Mouse (Mus musculus) limb, embryonic 12.5 days (tissue): Measurements from ENCODE around the gene Itga6. TPM values are rescaled to one million over a fixed set of nuclear protein-coding genes. Genes with fewer than 3 reads are reported as not detected.

Experiments
- ATAC-seq: fragments of 200-750 bp; cut with Nextera tagmentation; 2 replicates; pipeline ENCODE4 v1.8.0; 2017; ENCODE audit warnings: low read depth, moderate TSS enrichment; ENCODE audit not compliant: insufficient number of reproducible peaks, insufficient read depth, low FRiP score, low TSS enrichment
- H3K27ac ChIP-seq: fragments of 300-500 bp; sonication (generic); 2 replicates; pipeline ENCODE4 v1.5.1; 2016; ENCODE audit warnings: mild to moderate bottlenecking, moderate library complexity
- H3K27me3 ChIP-seq: fragments of 300-500 bp; sonication (generic); 2 replicates; pipeline ENCODE4 v1.6.1; 2016; ENCODE audit warnings: mild to moderate bottlenecking, moderate library complexity
- H3K36me3 ChIP-seq: fragments of 300-500 bp; sonication (generic); 2 replicates; pipeline ENCODE4 v1.6.1; 2016; ENCODE audit warnings: mild to moderate bottlenecking, moderate library complexity
- H3K4me1 ChIP-seq: fragments of 300-500 bp; sonication (generic); replicated peaks from 2 replicates; pipeline ENCODE4 v1.6.1; 2016
- H3K4me2 ChIP-seq: fragments of 300-500 bp; sonication (generic); 2 replicates; pipeline ENCODE4 v1.6.1; 2016; ENCODE audit warnings: mild to moderate bottlenecking, moderate library complexity
- H3K4me3 ChIP-seq: fragments of 300-500 bp; sonication (generic); replicated peaks from 2 replicates; pipeline ENCODE4 v1.5.1; 2016; ENCODE audit warnings: mild to moderate bottlenecking
- H3K9ac ChIP-seq: fragments of 300-500 bp; sonication (generic); replicated peaks from 2 replicates; pipeline ENCODE4 v1.6.1; 2016; ENCODE audit warnings: mild to moderate bottlenecking, moderate library complexity
- H3K9me3 ChIP-seq: fragments of 300-500 bp; sonication (generic); 2 replicates; pipeline ENCODE4 v1.6.1; 2016; ENCODE audit warnings: mild to moderate bottlenecking, moderate library complexity
- WGBS: fragments of 180-500 bp; shearing (Covaris S2); methylation state at CpG from one replicate; pipeline ENCODE4 v1.1.7; 2016; 5-methylcytosine and 5-hydroxymethylcytosine counted together
- polyA plus RNA-seq: library from polyadenylated mRNA; unstranded; fragments of >200 nt; fragmentation: Nextera tagmentation; extraction: Ambion mirVana; gene quantifications from 2 replicates; pipeline ENCODE4 v1.2.1, GENCODE M21; 2016

Gene Itga6
- polyA plus RNA-seq, 1 experiment from 2014 or later, result 30.0 TPM

DNA sequence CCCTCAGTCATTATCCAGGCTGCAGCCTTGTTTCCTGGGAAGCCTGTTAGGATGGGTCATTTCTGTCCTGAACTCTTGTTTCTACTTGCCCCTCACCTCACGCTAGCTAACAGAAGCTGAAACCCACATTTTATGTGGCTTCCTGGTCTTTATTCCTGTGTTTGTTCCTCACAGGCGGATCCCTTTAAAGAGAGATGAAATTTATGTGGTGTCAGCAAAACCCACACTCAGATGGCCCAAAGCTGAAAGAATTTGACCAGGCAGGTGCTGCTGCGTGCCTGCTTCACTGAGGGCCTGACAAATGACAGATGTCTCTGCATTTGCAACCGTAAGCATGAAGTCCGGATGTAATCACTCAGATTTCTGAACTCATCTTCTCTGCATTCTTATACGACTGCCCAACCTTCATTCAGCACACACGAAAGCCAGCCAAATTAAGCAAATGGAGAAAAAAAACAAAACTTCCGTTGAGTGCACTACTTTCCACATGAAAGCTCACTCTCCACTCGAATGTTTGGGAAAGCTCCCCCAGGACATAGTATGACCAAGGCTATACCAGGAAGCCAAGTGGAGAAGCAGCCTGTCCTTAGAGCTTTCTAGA lies 10.5 kb upstream of the Itga6 start:
- H3K27me3 ChIP-seq, result no peaks in the 10 kb centered on the region
- H3K27ac ChIP-seq, result no peak overlapping the region
- H3K9me3 ChIP-seq, result no peaks in the 10 kb centered on the region; the same call in 1 of the 2 replicates
- peaks cover 35% of the 10 kb centered on the region for H3K4me1 ChIP-seq
- H3K36me3 ChIP-seq, result no peaks in the 10 kb centered on the region
- WGBS, result 45% methylated on average over 9 of the region's 9 CpGs
- H3K4me2 ChIP-seq, result no peak overlapping the region
- H3K4me3 ChIP-seq, result no peak overlapping the region
- no peak overlapping the region for H3K9ac ChIP-seq
- ATAC-seq, result no peak

DNA sequence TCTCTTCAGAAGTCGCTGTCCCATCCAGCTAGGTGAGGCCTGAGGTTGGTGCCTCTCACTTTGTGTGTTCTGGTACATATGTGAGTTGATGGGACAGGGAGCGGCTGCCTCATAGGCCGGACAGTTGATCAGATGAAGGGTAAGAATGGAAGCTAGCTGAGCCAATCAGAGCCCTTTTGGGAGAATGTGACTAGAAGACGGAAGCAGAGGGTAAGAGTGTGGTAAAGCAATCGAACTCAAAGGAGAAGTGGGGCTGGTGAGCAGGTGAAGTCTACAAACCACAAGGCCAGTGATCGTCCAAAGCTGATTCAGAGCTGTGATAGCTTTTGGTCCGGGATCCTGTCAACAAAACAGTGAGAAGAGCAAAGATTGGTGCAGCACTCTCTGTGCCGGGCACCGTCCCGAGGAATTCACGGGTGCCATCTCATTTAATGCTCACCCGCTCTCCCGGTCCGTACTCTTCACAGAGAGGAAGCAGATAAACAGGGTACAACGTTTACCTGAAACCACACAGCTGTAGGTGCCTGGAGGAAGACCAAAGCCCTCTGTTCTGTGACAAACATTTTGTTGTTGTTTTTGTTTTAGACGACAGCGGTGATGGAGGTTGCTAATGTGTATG lies 9.8 kb upstream of the Itga6 start:
- Histone ChIP-seq H3K9ac (no peak overlapping the region), H3K9me3 (no peaks in the 10 kb centered on the region; the same call in 1 of the 2 replicates), H3K4me3 (no peak overlapping the region), H3K27me3 (no peaks in the 10 kb centered on the region), H3K4me1 (peaks cover 36% of the 10 kb centered on the region), H3K27ac (no peak overlapping the region), H3K36me3 (no peaks in the 10 kb centered on the region), H3K4me2 (no peak overlapping the region)
- WGBS, result 92% methylated on average over 17 of the region's 17 CpGs
- no peak for ATAC-seq

DNA sequence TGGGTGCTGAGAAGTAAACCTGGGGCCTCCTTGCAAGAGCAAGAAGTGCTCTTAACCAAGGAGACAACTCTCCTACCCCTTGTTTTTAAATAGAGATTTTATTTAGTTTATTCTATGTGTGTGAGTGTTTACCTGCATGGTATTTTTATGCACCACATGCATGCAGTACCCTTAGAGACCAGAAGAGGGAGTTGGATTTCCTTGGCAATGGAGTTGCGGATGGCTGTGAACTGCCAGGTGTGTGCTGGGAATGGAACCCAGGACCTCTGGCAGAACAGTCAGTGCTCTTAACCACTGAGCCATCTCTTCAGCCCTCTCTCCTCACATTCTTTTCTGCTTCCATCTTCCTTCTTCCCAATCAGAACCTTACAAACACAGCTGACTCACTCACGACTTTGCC lies 9.2 kb upstream of the Itga6 start:
- H3K36me3 ChIP-seq, result no peaks in the 10 kb centered on the region
- WGBS, result 92% methylated on average over 2 of the region's 2 CpGs
- ATAC-seq, result no peak
- no peaks in the 10 kb centered on the region; the same call in 1 of the 2 replicates for H3K9me3 ChIP-seq
- no peaks in the 10 kb centered on the region for H3K27me3 ChIP-seq
- no peak overlapping the region for H3K27ac ChIP-seq
- no peak overlapping the region for H3K9ac ChIP-seq
- peaks cover 33% of the 10 kb centered on the region for H3K4me1 ChIP-seq
- no peak overlapping the region for H3K4me3 ChIP-seq
- H3K4me2 ChIP-seq, result no peak overlapping the region

DNA sequence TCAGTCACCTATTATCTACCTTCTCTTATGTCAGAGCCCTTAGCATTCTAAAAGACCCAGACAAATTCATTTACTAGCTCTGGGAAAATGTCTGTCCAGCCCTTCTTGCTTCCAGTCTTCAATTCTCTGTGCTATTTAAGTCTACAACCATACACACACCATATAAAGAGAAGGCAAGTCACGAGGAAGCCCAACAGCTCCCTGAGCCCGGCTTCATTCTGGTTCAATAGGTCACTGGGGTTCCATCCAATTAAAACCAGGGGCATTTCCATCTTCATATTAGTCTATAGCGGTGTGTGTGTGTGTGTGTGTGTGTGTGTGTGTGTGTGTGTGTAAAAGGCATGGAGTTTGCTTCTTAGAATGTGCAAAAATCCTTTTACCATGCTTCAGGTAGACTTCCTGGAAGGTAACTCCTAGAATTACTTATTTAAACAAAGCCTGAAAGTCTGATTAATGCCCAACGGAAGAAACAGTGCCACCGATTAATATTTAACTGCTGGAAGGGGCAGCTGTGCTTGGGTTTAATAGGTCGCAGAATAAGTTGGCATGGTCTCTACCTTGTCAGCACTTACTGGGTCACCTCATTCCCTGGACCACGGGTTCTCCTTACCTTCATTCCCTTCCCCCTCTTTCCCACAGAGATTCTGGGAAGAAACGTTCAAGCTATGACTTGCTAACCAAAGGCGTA lies 6.1 kb upstream of the Itga6 start:
- no peak overlapping the region for H3K4me3 ChIP-seq
- H3K9me3 ChIP-seq, result no peaks in the 10 kb centered on the region; the same call in 1 of the 2 replicates
- WGBS, result 59% methylated on average over 9 of the region's 9 CpGs
- no peak overlapping the region for H3K27ac ChIP-seq
- no peak for ATAC-seq
- H3K27me3 ChIP-seq, result no peaks in the 10 kb centered on the region
- H3K4me2 ChIP-seq, result no peak overlapping the region
- no peak overlapping the region for H3K9ac ChIP-seq
- H3K36me3 ChIP-seq, result no peaks in the 10 kb centered on the region
- peaks cover 18% of the 10 kb centered on the region for H3K4me1 ChIP-seq

DNA sequence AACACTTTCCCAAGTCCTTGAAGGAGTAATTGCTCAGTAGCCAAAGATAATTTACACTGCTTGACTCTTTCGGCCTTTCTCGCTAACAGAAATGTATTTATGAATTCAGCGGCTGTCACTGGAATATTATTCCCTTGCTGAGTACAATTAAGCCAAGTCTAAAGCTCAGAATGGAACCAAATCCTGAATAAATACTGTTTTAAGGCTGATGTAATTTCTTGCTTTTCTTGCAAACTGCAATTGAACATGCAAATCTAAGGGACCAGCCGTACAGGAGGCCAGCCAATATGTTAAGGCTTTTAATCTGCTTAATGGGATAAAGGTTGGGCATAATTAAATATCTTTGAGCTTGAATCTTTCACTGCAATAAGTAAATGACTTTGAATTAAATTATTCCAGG lies 2.9 kb upstream of the Itga6 start:
- no peaks in the 10 kb centered on the region for H3K27me3 ChIP-seq
- H3K36me3 ChIP-seq, result no peaks in the 10 kb centered on the region
- H3K9me3 ChIP-seq, result no peaks in the 10 kb centered on the region
- 81% methylated on average over 4 of the region's 4 CpGs for WGBS
- no peak overlapping the region for H3K4me2 ChIP-seq
- ATAC-seq, result no peak
- H3K27ac ChIP-seq, result no peak overlapping the region
- H3K4me1 ChIP-seq, result peaks cover 28% of the 10 kb centered on the region
- no peak overlapping the region for H3K9ac ChIP-seq
- no peak overlapping the region for H3K4me3 ChIP-seq

DNA sequence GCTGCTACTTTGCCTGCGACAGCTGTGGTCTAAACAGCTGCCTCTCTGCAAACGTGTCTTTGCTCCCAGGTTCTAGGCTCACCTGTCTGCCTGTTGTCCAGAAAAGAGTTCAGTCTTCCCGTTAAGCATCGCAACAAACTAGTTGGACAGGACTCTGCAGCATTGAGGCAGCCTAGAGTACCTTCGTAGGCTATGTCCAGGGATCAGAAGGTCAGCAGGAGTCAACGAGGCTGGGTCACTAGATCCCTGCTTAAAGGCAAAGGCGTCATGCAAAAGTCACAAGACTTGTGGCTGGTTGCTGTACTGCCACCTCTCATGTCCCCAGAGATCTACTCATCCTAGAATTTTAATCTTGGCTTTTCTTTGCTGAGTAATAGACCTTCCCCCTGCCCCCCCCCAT lies 2.0 kb upstream of the Itga6 start:
- 47% methylated on average over 7 of the region's 7 CpGs for WGBS
- no peak for ATAC-seq
- H3K9ac ChIP-seq, result no peak overlapping the region
- no peak overlapping the region for H3K4me3 ChIP-seq
- no peaks in the 10 kb centered on the region for H3K36me3 ChIP-seq
- H3K4me2 ChIP-seq, result no peak overlapping the region
- peaks cover 28% of the 10 kb centered on the region for H3K4me1 ChIP-seq
- H3K27me3 ChIP-seq, result no peaks in the 10 kb centered on the region
- no peaks in the 10 kb centered on the region for H3K9me3 ChIP-seq
- no peak overlapping the region for H3K27ac ChIP-seq

DNA sequence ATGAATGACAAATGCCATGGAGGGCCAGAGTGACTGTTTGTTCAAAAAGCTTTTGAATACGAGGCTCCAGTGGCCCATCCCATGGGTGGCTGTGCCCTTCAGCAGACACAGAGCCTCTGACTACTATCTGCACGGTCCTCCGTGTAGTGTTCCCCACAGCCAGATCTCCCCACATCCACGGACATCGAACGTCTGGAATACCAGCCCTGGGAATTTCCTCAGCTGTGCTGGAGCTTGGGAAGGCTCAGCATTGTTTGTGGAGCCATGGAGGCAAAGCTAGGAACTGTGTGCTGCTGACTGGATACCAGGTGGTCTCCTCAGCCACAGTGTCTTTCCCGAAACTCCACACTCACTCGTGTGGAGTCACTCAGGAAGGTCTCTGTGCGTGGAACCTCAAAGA lies 1.1 kb upstream of the Itga6 start:
- H3K9ac ChIP-seq, result no peak overlapping the region
- peaks cover 28% of the 10 kb centered on the region for H3K4me1 ChIP-seq
- no peak overlapping the region for H3K4me3 ChIP-seq
- no peak for ATAC-seq
- H3K36me3 ChIP-seq, result no peaks in the 10 kb centered on the region
- H3K27ac ChIP-seq, result no peak overlapping the region
- 29% methylated on average over 9 of the region's 9 CpGs for WGBS
- no peaks in the 10 kb centered on the region for H3K27me3 ChIP-seq
- no peak overlapping the region for H3K4me2 ChIP-seq
- no peaks in the 10 kb centered on the region for H3K9me3 ChIP-seq

DNA sequence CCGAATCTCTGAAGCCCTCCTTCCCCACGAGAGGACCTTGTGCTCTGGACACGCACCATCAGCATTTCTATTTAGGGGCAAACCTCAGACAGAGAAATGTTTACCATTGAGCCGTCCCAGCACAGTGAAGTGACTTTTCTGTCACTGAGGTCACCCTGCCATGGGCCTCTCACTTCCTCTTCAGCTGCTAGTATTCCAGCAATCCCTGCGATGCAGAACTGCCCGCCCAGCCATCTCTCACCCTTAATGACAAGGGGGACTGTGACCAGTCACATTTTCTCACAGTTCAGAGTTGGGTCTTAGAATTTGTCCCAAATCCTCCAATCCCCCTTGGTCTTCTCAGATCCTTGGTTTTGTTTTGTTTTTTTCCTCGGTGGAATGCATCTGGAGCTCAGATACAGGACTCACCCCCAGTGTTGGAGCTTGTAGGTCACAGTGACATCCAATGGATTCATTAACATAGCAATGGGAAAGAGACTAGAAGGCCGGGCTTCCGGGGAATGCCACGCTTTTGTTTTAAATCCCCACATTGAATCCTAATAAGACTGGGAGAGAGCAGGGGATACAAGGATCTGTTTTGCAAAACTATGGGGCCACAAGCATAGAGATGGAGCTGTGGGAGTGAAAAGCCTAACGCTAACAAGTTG lies 432 bp upstream of the Itga6 start:
- no peaks in the 10 kb centered on the region for H3K36me3 ChIP-seq
- no peak overlapping the region for H3K9ac ChIP-seq
- ATAC-seq, result no peak
- H3K27ac ChIP-seq, result no peak overlapping the region
- H3K4me2 ChIP-seq, result no peak overlapping the region
- WGBS, result 20% methylated on average over 11 of the region's 11 CpGs
- peaks cover 24% of the 10 kb centered on the region for H3K4me1 ChIP-seq
- H3K27me3 ChIP-seq, result no peaks in the 10 kb centered on the region
- H3K9me3 ChIP-seq, result no peaks in the 10 kb centered on the region
- no peak overlapping the region for H3K4me3 ChIP-seq

DNA sequence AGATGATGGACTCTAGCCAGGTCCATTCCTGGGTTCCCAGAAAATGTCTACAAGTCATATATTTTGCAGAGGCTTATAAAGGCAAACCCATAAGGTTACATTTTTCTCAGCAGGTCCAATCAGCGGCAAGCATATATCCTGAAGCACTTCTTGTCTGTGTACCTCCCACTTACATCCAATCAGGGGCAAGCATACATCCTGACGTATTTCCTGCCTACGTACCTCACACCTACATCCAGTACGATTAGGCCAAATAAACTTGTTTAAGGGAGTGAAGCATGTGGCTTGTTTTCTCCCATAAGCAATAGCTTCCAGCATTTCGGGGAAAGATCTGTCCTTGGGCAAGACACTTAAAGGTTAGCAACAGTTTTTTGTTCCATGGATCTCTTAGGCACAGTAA lies 3.0 kb downstream of the Itga6 start:
- Histone ChIP-seq H3K4me2 (no peak overlapping the region), H3K9ac (no peak overlapping the region), H3K36me3 (no peaks in the 10 kb centered on the region), H3K27me3 (no peaks in the 10 kb centered on the region), H3K4me1 (peaks cover 24% of the 10 kb centered on the region), H3K27ac (no peak overlapping the region), H3K4me3 (no peak overlapping the region), H3K9me3 (no peaks in the 10 kb centered on the region)
- ATAC-seq, result no peak
- 82% methylated on average over 5 of the region's 5 CpGs for WGBS

DNA sequence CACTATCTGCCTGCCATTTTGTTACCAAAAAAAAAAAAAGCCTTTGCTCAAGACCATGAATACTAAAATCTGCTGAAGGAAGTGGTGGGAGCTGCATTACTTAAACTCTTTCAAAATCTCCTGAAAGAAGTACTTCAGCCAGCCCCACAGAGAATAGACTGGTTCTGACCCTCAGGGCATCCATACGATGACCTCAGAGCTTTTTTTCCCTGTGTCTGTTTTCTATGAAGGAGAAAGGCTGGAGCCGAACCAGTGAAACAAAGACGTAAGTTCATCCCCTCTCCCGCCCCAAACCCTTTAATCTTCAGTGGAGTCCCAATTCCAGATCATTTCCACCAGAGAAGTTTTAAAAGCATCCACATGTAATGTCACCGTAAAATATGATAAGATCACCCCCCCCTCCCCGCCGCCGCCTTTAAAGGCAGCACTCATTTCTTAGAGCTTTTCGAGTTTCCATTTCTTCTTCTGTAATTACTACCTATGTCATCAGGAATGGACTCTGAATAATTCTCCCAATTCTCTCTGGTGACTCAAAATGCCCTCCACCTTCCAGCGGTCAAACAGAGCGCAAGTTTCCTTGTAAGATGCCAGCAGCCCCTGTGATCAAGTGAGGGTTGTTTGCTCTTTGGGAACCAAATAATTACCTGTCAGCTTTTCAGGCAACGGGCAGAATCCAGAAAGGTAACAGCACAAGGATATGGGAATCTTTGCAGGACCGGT lies 4.1 kb downstream of the Itga6 start:
- H3K27ac ChIP-seq, result no peak overlapping the region
- no peaks in the 10 kb centered on the region for H3K36me3 ChIP-seq
- WGBS, result 47% methylated on average over 13 of the region's 13 CpGs
- no peak overlapping the region for H3K9ac ChIP-seq
- no peak for ATAC-seq
- no peaks in the 10 kb centered on the region for H3K9me3 ChIP-seq
- no peak overlapping the region for H3K4me2 ChIP-seq
- H3K4me1 ChIP-seq, result peaks cover 20% of the 10 kb centered on the region
- H3K27me3 ChIP-seq, result no peaks in the 10 kb centered on the region
- H3K4me3 ChIP-seq, result no peak overlapping the region

DNA sequence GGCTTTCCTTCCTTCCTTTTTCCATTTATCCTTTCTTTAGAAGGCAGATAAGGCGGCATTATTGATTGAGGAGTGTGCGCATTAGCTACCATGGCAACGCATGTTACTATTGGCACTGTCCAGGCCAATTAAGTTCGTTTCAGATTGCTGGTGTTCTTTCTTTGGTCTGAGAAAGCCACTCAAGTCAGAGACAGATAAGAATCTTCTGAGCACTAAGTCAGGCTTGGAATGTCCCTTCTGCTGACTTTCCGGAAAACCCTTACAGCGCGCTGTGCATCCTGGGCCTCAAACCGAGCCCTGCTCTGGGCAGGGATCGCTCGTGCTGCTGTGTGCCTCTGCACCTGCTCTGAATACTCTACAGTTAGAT lies 4.7 kb downstream of the Itga6 start:
- no peak for ATAC-seq
- Histone ChIP-seq H3K9ac (no peak overlapping the region), H3K4me2 (no peak overlapping the region), H3K4me3 (no peak overlapping the region), H3K9me3 (no peaks in the 10 kb centered on the region), H3K27ac (no peak overlapping the region), H3K36me3 (no peaks in the 10 kb centered on the region), H3K4me1 (peaks cover 14% of the 10 kb centered on the region), H3K27me3 (no peaks in the 10 kb centered on the region)
- WGBS, result 68% methylated on average over 10 of the region's 10 CpGs
